Mouse (Mus musculus): ENCODE results near the gene Zmynd15. TPM values are rescaled to one million over a fixed set of nuclear protein-coding genes. Genes with fewer than 3 reads are reported as not detected.

The Zmynd15 gene
- polyA plus RNA-seq, 1 experiment from 2014 or later, result 1.5 TPM

DNA sequence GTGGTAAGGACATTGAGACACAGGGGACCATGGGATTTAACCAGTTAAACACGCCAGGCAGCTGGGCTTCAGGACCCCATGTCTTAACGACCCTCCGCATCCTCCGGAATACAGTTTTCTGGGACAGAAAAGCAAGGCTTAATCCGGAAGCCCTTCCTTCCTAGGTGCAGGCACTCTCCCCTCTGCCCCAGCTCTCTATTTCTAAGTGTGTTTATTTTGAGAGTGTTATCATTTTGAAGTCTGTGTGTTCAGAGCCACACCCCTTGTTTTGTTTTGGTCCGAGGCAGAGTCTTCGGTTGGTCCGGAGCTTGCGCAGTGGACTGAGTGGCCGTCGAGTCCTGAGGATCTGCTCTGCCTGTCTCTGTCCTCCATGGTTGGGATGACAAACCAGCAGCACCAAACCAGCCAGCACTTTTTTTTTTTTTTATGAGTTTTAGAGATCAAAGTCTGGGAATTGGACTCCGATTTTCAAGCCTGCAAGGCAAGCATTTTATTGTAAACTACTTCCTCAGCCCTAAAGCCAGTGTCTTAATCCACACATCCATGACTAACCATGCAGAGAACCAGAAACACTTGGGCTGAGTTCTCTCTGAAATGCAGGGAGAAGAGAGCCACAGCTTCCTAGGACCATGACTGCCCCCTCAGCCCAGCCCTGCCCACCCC is 15.8 kb downstream of the Zmynd15 start:
- no peaks in the 10 kb centered on the region for H3K27me3 ChIP-seq (ENCODE audit: control insufficient read depth, insufficient read depth, low read length)
- no peaks in the 10 kb centered on the region for H3K36me3 ChIP-seq (ENCODE audit: control insufficient read depth, insufficient read depth)
- H3K9me3 ChIP-seq (replicated peaks; ENCODE audit: control insufficient read depth, low read length), result no peaks in the 10 kb centered on the region
- H3K4me3 ChIP-seq (ENCODE audit: low read length), result no peak overlapping the region
- no peak overlapping the region for H3K27ac ChIP-seq (ENCODE audit: low read length)
- no peak overlapping the region for H3K4me2 ChIP-seq (ENCODE audit: low read depth, low read length)
- 59% methylated on average over 12 of the region's 12 CpGs for WGBS
- H3K4me1 ChIP-seq (ENCODE audit: control insufficient read depth, insufficient read depth, low read length), result peaks cover 2% of the 10 kb centered on the region; the same call in 1 of the 2 replicates
- H3K9ac ChIP-seq (ENCODE audit: low read length), result no peak overlapping the region
- ATAC-seq (replicated peaks; ENCODE audit: extremely low read depth, insufficient read depth, low FRiP score), result no peak

DNA sequence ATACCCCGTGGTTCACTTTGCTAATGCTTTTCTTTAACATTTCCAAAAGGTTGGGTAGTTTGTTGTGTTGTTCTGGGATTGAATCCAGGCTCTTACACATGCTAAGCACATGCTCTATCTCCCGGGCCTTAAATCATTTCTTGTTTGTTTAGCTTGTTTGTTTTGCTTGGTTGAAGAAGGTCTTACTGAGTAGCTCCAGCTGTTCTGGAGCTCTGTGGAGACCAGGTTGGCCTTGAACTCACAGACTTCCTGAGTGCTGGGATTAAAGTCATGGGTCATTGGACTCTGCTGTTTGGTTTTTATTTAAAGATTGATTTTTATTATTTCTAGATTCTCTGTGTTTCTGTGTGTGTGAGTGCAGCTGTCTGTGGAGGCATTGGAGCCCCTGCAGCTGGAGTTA is 26.3 kb downstream of the Zmynd15 start:
- H3K9ac ChIP-seq (ENCODE audit: low read length), result no peak overlapping the region
- H3K9me3 ChIP-seq (replicated peaks; ENCODE audit: control insufficient read depth, low read length), result no peaks in the 10 kb centered on the region
- H3K4me1 ChIP-seq (ENCODE audit: control insufficient read depth, insufficient read depth, low read length), result no peaks in the 10 kb centered on the region
- no peaks in the 10 kb centered on the region for H3K27me3 ChIP-seq (ENCODE audit: control insufficient read depth, insufficient read depth, low read length)
- 38% methylated on average over 2 of the region's 2 CpGs for WGBS
- no peak for ATAC-seq (replicated peaks; ENCODE audit: extremely low read depth, insufficient read depth, low FRiP score)
- H3K4me3 ChIP-seq (ENCODE audit: low read length), result no peak overlapping the region
- H3K36me3 ChIP-seq (ENCODE audit: control insufficient read depth, insufficient read depth), result no peaks in the 10 kb centered on the region
- H3K4me2 ChIP-seq (ENCODE audit: low read depth, low read length), result no peak overlapping the region
- H3K27ac ChIP-seq (ENCODE audit: low read length), result no peak overlapping the region

DNA sequence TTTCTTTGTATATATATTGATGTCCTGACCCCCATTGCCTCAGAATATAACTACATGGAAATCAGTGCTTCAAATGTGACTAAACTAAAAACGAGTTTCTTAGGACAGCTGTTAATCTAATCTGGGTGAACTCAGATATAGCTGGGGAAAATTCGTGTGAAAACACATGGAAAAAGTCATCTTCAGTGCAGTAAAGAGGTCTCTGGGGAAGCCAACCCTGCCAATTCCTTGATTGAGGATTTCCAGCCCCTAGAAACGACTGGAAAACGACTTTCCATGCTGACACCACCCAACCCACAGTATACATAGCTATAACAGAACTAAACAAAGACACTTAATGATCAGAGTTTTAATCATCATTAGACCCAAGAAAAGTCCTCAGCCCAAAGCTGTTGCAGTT is 28.6 kb downstream of the Zmynd15 start:
- Histone ChIP-seq H3K4me1 (ENCODE audit: control insufficient read depth, insufficient read depth, low read length) (no peaks in the 10 kb centered on the region), H3K27ac (ENCODE audit: low read length) (no peak overlapping the region), H3K36me3 (ENCODE audit: control insufficient read depth, insufficient read depth) (no peaks in the 10 kb centered on the region), H3K9me3 (replicated peaks; ENCODE audit: control insufficient read depth, low read length) (no peaks in the 10 kb centered on the region; the same call in 1 of the 2 replicates), H3K4me3 (ENCODE audit: low read length) (no peak overlapping the region), H3K27me3 (ENCODE audit: control insufficient read depth, insufficient read depth, low read length) (no peaks in the 10 kb centered on the region), H3K4me2 (ENCODE audit: low read depth, low read length) (no peak overlapping the region), H3K9ac (ENCODE audit: low read length) (no peak overlapping the region)
- ATAC-seq (replicated peaks; ENCODE audit: extremely low read depth, insufficient read depth, low FRiP score), result no peak
- WGBS, result 24% methylated on average over 4 of the region's 4 CpGs

DNA sequence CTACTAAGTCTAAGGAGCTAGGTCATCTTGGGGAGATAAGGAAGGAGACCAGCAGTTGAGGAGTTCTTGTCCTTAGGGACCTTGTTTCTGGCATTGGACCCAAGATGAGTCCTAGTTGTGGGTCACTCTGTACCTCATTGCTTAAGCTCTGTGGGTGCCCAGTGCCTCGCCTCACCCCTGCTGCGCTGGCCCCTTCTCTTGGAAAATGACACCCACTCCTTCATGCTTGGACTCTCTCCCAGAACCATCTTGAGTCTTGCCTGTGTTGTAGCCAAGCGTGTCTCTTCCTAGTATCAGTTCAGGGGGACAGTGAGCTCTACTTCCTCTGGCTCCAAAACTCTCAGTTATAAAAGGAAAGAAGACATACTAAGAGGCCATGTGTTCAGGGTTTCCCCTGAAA is 29.9 kb downstream of the Zmynd15 start:
- no peak for ATAC-seq (replicated peaks; ENCODE audit: extremely low read depth, insufficient read depth, low FRiP score)
- 77% methylated on average over 3 of the region's 3 CpGs for WGBS
- Histone ChIP-seq H3K4me3 (ENCODE audit: low read length) (no peak overlapping the region), H3K27me3 (ENCODE audit: control insufficient read depth, insufficient read depth, low read length) (no peaks in the 10 kb centered on the region), H3K4me1 (ENCODE audit: control insufficient read depth, insufficient read depth, low read length) (no peaks in the 10 kb centered on the region), H3K9me3 (replicated peaks; ENCODE audit: control insufficient read depth, low read length) (no peaks in the 10 kb centered on the region; the same call in 1 of the 2 replicates), H3K36me3 (ENCODE audit: control insufficient read depth, insufficient read depth) (no peaks in the 10 kb centered on the region), H3K4me2 (ENCODE audit: low read depth, low read length) (no peak overlapping the region), H3K27ac (ENCODE audit: low read length) (no peak overlapping the region), H3K9ac (ENCODE audit: low read length) (no peak overlapping the region)

DNA sequence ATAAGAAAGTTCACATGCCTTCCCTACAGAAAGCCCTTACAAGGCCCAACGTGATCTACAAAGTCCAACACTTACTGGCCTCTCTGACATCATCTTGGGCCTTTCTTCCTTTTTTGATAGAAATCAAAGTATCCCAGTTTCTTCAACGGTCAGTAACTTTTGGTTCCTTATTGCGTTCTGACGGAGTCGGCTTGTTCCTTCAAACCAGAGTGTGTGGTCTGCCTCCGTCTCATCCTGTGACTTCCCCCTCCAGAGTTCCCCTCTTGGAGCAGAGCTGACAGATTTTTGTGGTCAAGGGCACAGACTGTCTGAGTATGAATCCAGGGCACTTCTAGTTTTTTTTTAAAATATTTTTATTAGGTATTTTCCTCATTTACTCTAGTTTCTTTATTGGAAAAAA is 30.5 kb downstream of the Zmynd15 start:
- no peaks in the 10 kb centered on the region for H3K4me1 ChIP-seq (ENCODE audit: control insufficient read depth, insufficient read depth, low read length)
- H3K27ac ChIP-seq (ENCODE audit: low read length), result no peak overlapping the region
- no peak for ATAC-seq (replicated peaks; ENCODE audit: extremely low read depth, insufficient read depth, low FRiP score)
- no peak overlapping the region for H3K9ac ChIP-seq (ENCODE audit: low read length)
- H3K27me3 ChIP-seq (ENCODE audit: control insufficient read depth, insufficient read depth, low read length), result no peaks in the 10 kb centered on the region
- H3K36me3 ChIP-seq (ENCODE audit: control insufficient read depth, insufficient read depth), result no peaks in the 10 kb centered on the region
- H3K4me2 ChIP-seq (ENCODE audit: low read depth, low read length), result no peak overlapping the region
- H3K4me3 ChIP-seq (ENCODE audit: low read length), result no peak overlapping the region
- no peaks in the 10 kb centered on the region; the same call in 1 of the 2 replicates for H3K9me3 ChIP-seq (replicated peaks; ENCODE audit: control insufficient read depth, low read length)
- WGBS, result 78% methylated on average over 6 of the region's 6 CpGs

DNA sequence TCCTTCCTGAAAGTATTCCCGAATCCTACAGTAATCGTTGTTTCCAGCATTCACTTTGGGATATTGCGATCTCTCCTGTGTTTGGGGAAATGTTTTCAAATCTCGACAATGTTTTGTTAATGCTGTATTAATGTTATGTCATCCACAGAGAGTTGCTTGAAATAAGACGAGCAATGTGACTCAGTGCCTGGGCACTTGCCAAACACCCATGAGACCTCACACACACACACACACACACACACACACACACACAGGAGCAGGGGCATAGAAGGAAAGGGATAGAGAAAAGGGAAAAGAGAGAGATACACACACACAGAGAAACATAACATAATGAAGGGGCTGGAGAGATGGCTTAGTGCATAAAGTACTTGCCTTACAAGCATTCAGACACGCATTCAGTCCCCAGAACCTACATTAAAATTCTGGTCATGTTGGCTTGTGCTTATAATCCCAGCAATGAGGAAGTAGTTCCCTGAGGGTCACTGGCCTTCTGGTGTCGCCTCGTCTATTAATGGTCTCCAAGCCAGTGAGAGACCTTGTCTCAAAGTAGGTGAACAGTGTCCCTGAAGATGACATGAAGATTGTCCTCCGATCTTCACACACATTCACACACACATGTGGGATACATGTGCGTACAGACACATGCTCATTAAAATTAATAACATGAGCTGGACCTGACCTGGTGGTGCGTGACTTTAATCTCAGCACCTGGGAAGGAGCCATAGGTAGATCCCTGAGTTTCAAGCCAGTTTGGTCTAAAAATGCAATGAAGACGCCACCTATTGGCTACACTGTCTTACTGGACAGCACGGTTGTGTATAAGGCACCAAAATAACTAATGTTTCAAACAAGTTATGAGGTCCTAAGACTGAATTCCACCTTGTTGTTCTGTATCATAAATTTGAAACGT is 40.6 kb downstream of the Zmynd15 start:
- no peak overlapping the region for H3K4me3 ChIP-seq (ENCODE audit: low read length)
- H3K4me1 ChIP-seq (ENCODE audit: control insufficient read depth, insufficient read depth, low read length), result no peaks in the 10 kb centered on the region
- H3K4me2 ChIP-seq (ENCODE audit: low read depth, low read length), result no peak overlapping the region
- no peak overlapping the region for H3K9ac ChIP-seq (ENCODE audit: low read length)
- WGBS, result 64% methylated on average over 14 of the region's 14 CpGs
- H3K27me3 ChIP-seq (ENCODE audit: control insufficient read depth, insufficient read depth, low read length), result no peaks in the 10 kb centered on the region
- no peaks in the 10 kb centered on the region for H3K9me3 ChIP-seq (replicated peaks; ENCODE audit: control insufficient read depth, low read length)
- H3K36me3 ChIP-seq (ENCODE audit: control insufficient read depth, insufficient read depth), result no peaks in the 10 kb centered on the region
- H3K27ac ChIP-seq (ENCODE audit: low read length), result no peak overlapping the region
- no peak for ATAC-seq (replicated peaks; ENCODE audit: extremely low read depth, insufficient read depth, low FRiP score)

DNA sequence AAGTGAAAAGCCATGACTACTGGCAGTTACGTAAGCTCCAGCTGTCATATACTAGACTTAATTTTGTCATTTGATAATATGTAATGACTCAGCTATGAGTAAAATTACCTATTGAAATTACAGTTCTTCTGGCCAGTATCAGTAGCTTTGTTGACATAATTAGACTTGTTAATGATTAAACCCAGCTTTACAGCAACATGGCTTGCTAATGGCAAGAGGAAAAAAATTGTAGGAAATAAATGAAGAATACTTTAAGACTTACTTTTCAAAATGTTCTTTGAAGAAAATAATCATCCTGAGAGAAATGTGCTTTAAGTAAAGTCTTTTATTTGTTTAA is 41.2 kb downstream of the Zmynd15 start:
- Histone ChIP-seq H3K9ac (ENCODE audit: low read length) (no peak overlapping the region), H3K4me1 (ENCODE audit: control insufficient read depth, insufficient read depth, low read length) (no peaks in the 10 kb centered on the region), H3K27ac (ENCODE audit: low read length) (no peak overlapping the region), H3K36me3 (ENCODE audit: control insufficient read depth, insufficient read depth) (no peaks in the 10 kb centered on the region), H3K27me3 (ENCODE audit: control insufficient read depth, insufficient read depth, low read length) (no peaks in the 10 kb centered on the region), H3K4me3 (ENCODE audit: low read length) (no peak overlapping the region), H3K9me3 (replicated peaks; ENCODE audit: control insufficient read depth, low read length) (no peaks in the 10 kb centered on the region), H3K4me2 (ENCODE audit: low read depth, low read length) (no peak overlapping the region)
- ATAC-seq (replicated peaks; ENCODE audit: extremely low read depth, insufficient read depth, low FRiP score), result no peak
- WGBS, result 71% methylated on average over 1 of the region's 1 CpGs

DNA sequence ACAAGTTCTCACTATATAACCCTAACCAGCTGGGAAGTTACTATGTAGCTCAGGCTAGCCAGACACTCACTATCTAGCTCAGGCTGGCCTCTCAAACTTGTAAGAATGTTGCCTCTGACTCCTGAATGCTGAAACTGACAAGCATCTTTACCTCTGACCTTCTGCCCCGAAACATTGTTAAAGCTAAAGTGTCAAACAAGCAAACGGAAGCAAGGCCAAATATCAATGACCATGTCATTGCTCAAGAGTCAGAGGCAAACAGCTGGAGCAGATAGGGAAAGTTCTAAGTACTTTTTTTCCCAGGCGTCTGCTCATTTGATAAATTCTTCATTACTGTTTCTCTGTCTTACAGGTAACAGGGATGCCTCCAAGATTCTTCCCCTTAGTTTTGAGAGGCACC is 42.8 kb downstream of the Zmynd15 start:
- Histone ChIP-seq H3K27me3 (ENCODE audit: control insufficient read depth, insufficient read depth, low read length) (no peaks in the 10 kb centered on the region), H3K4me2 (ENCODE audit: low read depth, low read length) (no peak overlapping the region), H3K4me1 (ENCODE audit: control insufficient read depth, insufficient read depth, low read length) (no peaks in the 10 kb centered on the region), H3K27ac (ENCODE audit: low read length) (no peak overlapping the region), H3K4me3 (ENCODE audit: low read length) (no peak overlapping the region), H3K36me3 (ENCODE audit: control insufficient read depth, insufficient read depth) (no peaks in the 10 kb centered on the region), H3K9me3 (replicated peaks; ENCODE audit: control insufficient read depth, low read length) (no peaks in the 10 kb centered on the region), H3K9ac (ENCODE audit: low read length) (no peak overlapping the region)
- no peak for ATAC-seq (replicated peaks; ENCODE audit: extremely low read depth, insufficient read depth, low FRiP score)
- WGBS, result 43% methylated on average over 3 of the region's 3 CpGs

DNA sequence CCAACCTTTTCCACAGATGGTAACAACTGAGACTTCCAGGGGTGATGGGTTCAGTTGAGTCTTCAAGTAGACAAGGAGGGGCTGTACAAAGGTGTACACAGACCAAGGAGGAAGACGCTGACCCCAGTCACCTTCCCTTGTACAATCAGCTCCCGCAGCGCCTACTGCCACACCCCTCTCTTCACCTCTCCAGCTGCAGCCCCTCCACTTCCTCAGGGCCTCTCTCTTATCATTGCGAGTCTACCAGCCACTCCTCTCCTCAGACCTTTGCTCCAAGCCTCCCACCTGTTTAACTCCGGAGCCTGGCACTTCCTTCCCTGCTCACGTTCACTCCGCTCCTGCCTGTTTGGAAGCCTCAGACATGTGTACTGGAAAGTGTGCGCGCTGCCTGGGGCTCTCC is 45.7 kb downstream of the Zmynd15 start, which contains the start of gene Tm4sf5:
Tm4sf5 (plus strand) TSS at position 275 of the 400 bp plus-strand sequence.
- no peaks in the 10 kb centered on the region for H3K9me3 ChIP-seq (replicated peaks; ENCODE audit: control insufficient read depth, low read length)
- WGBS, result 49% methylated on average over 9 of the region's 9 CpGs
- no peak for ATAC-seq (replicated peaks; ENCODE audit: extremely low read depth, insufficient read depth, low FRiP score)
- H3K4me3 ChIP-seq (ENCODE audit: low read length), result no peak within 1 kb of the TSS
- 0 out of 2 replicates have a peak, but pooled peaks cover 4% of the 10 kb centered on the region for H3K4me1 ChIP-seq (ENCODE audit: control insufficient read depth, insufficient read depth, low read length)
- H3K27me3 ChIP-seq (ENCODE audit: control insufficient read depth, insufficient read depth, low read length), result peaks cover 10% of the 10 kb centered on the region
- H3K4me2 ChIP-seq (ENCODE audit: low read depth, low read length), result no peak within 1 kb of the TSS
- H3K36me3 ChIP-seq (ENCODE audit: control insufficient read depth, insufficient read depth), result no peaks in the 10 kb centered on the region
- no peak within 1 kb of the TSS for H3K9ac ChIP-seq (ENCODE audit: low read length)
- no peak within 1 kb of the TSS for H3K27ac ChIP-seq (ENCODE audit: low read length)

Measured in heart, embryonic 16.5 days (tissue).